Mouse (Mus musculus): ENCODE measurements at regions not wholly inside any gene's neighbourhood (a gene's known extent, or its start where the extent isn't known, plus 50 kb on each side); places are given as distances from the start of the nearest gene placed in this dataset.

- DNase-seq, result peak; percentile 55
These were observed 92.4 kb upstream of the Huwe1 start for GRCm38 (mm10) chrX:151708055-151708670.
